Mouse (Mus musculus): ENCODE measurements around the gene Olfr466.

GRCm38 (mm10) chr13:65200667-65201066 is 50.6 kb downstream of the Olfr466 start:
- TF ChIP-seq POLR2A (IDR thresholded peaks at IDR 0.05; ENCODE audit: borderline replicate concordance, control insufficient read depth, low read depth, low read length), result no peak
- no peak for TF ChIP-seq CTCF (IDR thresholded peaks at IDR 0.05; ENCODE audit: control insufficient read depth, insufficient read depth, low read length)
